11 mouse cellular contexts compared by ENCODE assay signal in the genomic region with DNA sequence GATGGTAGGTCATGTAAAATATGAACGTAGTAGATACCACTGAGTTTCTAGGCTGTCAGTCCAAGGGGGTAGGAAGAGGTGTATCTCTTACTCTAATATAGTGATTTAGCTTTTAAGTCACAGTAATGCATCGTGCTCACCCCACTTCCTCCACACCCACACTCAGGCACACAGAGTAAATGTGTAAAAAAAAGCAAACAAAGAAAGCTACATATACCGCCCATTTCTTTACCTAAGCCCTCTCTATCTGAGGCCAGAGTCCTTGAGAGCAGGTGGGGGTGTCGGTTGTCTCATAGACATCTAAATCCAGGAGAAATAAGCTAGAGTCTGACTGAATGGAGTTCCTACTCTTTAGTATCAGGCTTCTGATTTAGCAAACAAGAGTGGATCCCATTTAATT.
"Had no signal": no experiment of that assay in that cellular context is flagged by ENCODE, and none has a peak within 500 bp of the region (broad histone marks: within the 10 kb centered on the region; RNA-seq: fewer than 3 reads in every experiment).

No protein-coding gene starts in this region.

- H3K4me1 ChIP-seq: hindbrain, embryonic 12.5 days; kidney, embryonic 15.5 days; limb, embryonic 15.5 days; midbrain, embryonic 15.5 days; neural tube, embryonic 12.5 days had no signal

- H3K27ac ChIP-seq: hindbrain, embryonic 12.5 days; kidney, embryonic 15.5 days; limb, embryonic 15.5 days; midbrain, embryonic 10.5 days; midbrain, embryonic 15.5 days; neural tube, embryonic 12.5 days had no signal

- H3K36me3 ChIP-seq: hindbrain, embryonic 12.5 days; kidney, embryonic 15.5 days; limb, embryonic 15.5 days; midbrain, embryonic 10.5 days; midbrain, embryonic 15.5 days; neural tube, embryonic 12.5 days had no signal

- H3K9ac ChIP-seq: hindbrain, embryonic 12.5 days; kidney, embryonic 15.5 days; limb, embryonic 15.5 days; midbrain, embryonic 15.5 days; neural tube, embryonic 12.5 days had no signal

- H3K27me3 ChIP-seq: hindbrain, embryonic 12.5 days; kidney, embryonic 15.5 days; limb, embryonic 15.5 days; midbrain, embryonic 15.5 days; neural tube, embryonic 12.5 days had no signal

- ATAC-seq: midbrain, embryonic 15.5 days had no signal

- DNase-seq: kidney, adult 2 months; kidney, postnatal 14 days; layer of hippocampus, postnatal 36 days; lung, postnatal 4 days; thymus, postnatal 4 days had no signal

- H3K9me3 ChIP-seq: hindbrain, embryonic 12.5 days; kidney, embryonic 15.5 days; limb, embryonic 15.5 days; midbrain, embryonic 10.5 days; midbrain, embryonic 15.5 days; neural tube, embryonic 12.5 days had no signal

- H3K4me3 ChIP-seq: hindbrain, embryonic 12.5 days; kidney, embryonic 15.5 days; limb, embryonic 15.5 days; midbrain, embryonic 10.5 days; midbrain, embryonic 15.5 days; neural tube, embryonic 12.5 days had no signal

- H3K4me2 ChIP-seq: hindbrain, embryonic 12.5 days; kidney, embryonic 15.5 days; limb, embryonic 15.5 days; midbrain, embryonic 15.5 days; neural tube, embryonic 12.5 days had no signal
